In the genomic region with DNA sequence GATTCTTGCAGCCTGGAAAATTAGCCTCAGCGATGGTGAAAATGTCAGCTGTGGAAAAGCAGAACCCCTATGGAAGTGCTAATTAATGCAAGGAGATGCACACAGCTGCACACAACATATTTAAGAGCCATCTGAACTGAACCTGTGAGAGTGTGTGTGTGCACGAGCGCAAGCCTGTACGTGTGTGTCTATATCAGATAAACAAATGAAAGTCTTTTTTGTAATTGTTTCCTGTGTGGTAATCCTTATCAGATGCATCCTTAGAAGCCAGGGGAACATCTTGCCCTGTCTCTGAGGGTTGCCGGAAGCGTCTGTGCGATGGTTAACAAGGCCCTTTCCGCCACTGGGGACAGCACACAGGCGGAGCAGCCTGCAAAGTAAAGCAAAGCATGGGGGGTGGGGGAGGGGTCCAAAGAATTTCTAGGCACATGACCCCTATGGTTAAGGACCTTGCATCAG, we compare ENCODE assay signal across 11 mouse cellular contexts.
DNase-seq lines count a peak whose midpoint lies in the region; ATAC-seq lines count a peak whose summit lies in the region.
"Had no signal": no experiment of that assay in that cellular context is flagged by ENCODE, and none has a peak within 500 bp of the region (broad histone marks: within the 10 kb centered on the region; RNA-seq: fewer than 3 reads in every experiment).

No protein-coding gene starts in this region.

- no peaks in the 10 kb centered on the region; the same call in 1 of the 2 replicates for H3K4me1 ChIP-seq in intestine, embryonic 16.5 days (ENCODE audit: control insufficient read depth, insufficient read depth, low read length)
- H3K4me1 ChIP-seq in intestine, embryonic 15.5 days (replicated peaks) = no peaks in the 10 kb centered on the region
- peaks cover 5% of the 10 kb centered on the region; the same call in 1 of the 2 replicates for H3K4me1 ChIP-seq in hindbrain, embryonic 14.5 days (replicated peaks; ENCODE audit: control insufficient read depth, insufficient read depth, low read length)

- H3K4me2 ChIP-seq in intestine, embryonic 16.5 days (ENCODE audit: low read depth, low read length) = no peak overlapping the region
- H3K4me2 ChIP-seq in intestine, embryonic 15.5 days (replicated peaks) = no peak overlapping the region
- no peak overlapping the region for H3K4me2 ChIP-seq in hindbrain, embryonic 14.5 days (replicated peaks)
- H3K4me2 ChIP-seq: heart, embryonic 15.5 days had no signal

- H3K9me3 ChIP-seq in intestine, embryonic 16.5 days (ENCODE audit: control insufficient read depth, low read length) = no peaks in the 10 kb centered on the region
- no peaks in the 10 kb centered on the region for H3K9me3 ChIP-seq in intestine, embryonic 15.5 days
- no peaks in the 10 kb centered on the region for H3K9me3 ChIP-seq in hindbrain, embryonic 14.5 days (ENCODE audit: control insufficient read depth, low read length)
- H3K9me3 ChIP-seq: heart, embryonic 15.5 days had no signal

- ATAC-seq in intestine, embryonic 16.5 days = 0 out of 2 replicates have a peak, but pooled peaks have one; percentile 38
- ATAC-seq in intestine, embryonic 15.5 days = no peak
- peak; percentile 49 for ATAC-seq in activated CD4-positive, CD25-positive, alpha-beta regulatory T cell, adult 4 months
- ATAC-seq in hindbrain, embryonic 14.5 days (ENCODE audit: low FRiP score) = peak; percentile 34; the same call in 1 of the 2 replicates

- H3K27me3 ChIP-seq in intestine, embryonic 16.5 days (replicated peaks; ENCODE audit: control insufficient read depth, insufficient read depth, low read length) = no peaks in the 10 kb centered on the region
- no peaks in the 10 kb centered on the region for H3K27me3 ChIP-seq in intestine, embryonic 15.5 days (replicated peaks)
- H3K27me3 ChIP-seq in hindbrain, embryonic 14.5 days (ENCODE audit: control insufficient read depth, insufficient read depth, low read length) = no peaks in the 10 kb centered on the region
- H3K27me3 ChIP-seq: heart, embryonic 15.5 days had no signal

- no peak overlapping the region for H3K9ac ChIP-seq in intestine, embryonic 16.5 days (ENCODE audit: low read depth, low read length)
- no peak overlapping the region for H3K9ac ChIP-seq in intestine, embryonic 15.5 days
- H3K9ac ChIP-seq in hindbrain, embryonic 14.5 days = no peak overlapping the region
- H3K9ac ChIP-seq: heart, embryonic 15.5 days had no signal

- no peak for DNase-seq in hindbrain, embryonic 14.5 days (ENCODE audit: low spot score)
- DNase-seq in retina, embryonic 14.5 days (ENCODE audit: low spot score) = peak; percentile 55
- DNase-seq in gastrocnemius, postnatal 14 days = no peak
- no peak for DNase-seq in spleen, postnatal 4 days (ENCODE audit: low spot score in 2 of 2)
- DNase-seq in urinary bladder, adult 2 months (ENCODE audit: low spot score) = no peak
- DNase-seq: cerebellum, adult 9-11 months had no signal

- no peak overlapping the region for H3K4me3 ChIP-seq in intestine, embryonic 16.5 days (ENCODE audit: low read length)
- no peak overlapping the region for H3K4me3 ChIP-seq in intestine, embryonic 15.5 days (replicated peaks)
- no peak overlapping the region for H3K4me3 ChIP-seq in hindbrain, embryonic 14.5 days (replicated peaks; ENCODE audit: low read length)
- H3K4me3 ChIP-seq: heart, embryonic 15.5 days had no signal

- no peaks in the 10 kb centered on the region for H3K36me3 ChIP-seq in intestine, embryonic 16.5 days (ENCODE audit: control insufficient read depth, insufficient read depth, low read length)
- H3K36me3 ChIP-seq in intestine, embryonic 15.5 days = no peaks in the 10 kb centered on the region
- H3K36me3 ChIP-seq in hindbrain, embryonic 14.5 days (replicated peaks; ENCODE audit: control insufficient read depth, insufficient read depth) = no peaks in the 10 kb centered on the region
- H3K36me3 ChIP-seq: heart, embryonic 15.5 days had no signal

- WGBS in intestine, embryonic 16.5 days = 38% methylated on average over 9 of the region's 9 CpGs
- WGBS in intestine, embryonic 15.5 days = 46% methylated on average over 9 of the region's 9 CpGs
- 37% methylated on average over 9 of the region's 9 CpGs for WGBS in hindbrain, embryonic 14.5 days

- intact Hi-C loops in gastrocnemius, postnatal 14 days (cut with DNase I; ENCODE audit: low total_unique reads) = no loop called here

- no peak overlapping the region for H3K27ac ChIP-seq in intestine, embryonic 16.5 days (ENCODE audit: low read length)
- H3K27ac ChIP-seq in intestine, embryonic 15.5 days = no peak overlapping the region
- no peak overlapping the region for H3K27ac ChIP-seq in hindbrain, embryonic 14.5 days
- H3K27ac ChIP-seq: heart, embryonic 15.5 days; macrophage had no signal
